Mouse (Mus musculus): ENCODE data around the gene Adgrd1.

GRCm38 (mm10) chr5:129164091-129164490 is 67.5 kb downstream of the Adgrd1 start:
- no peak for TF ChIP-seq CTCF (IDR thresholded peaks at IDR 0.05; ENCODE audit: borderline replicate concordance, control insufficient read depth, extremely low read depth, insufficient read depth, low read length, poor library complexity)
- no peak for TF ChIP-seq POLR2A (IDR thresholded peaks at IDR 0.05; ENCODE audit: control insufficient read depth, extremely low read depth, insufficient read depth, low read length, poor library complexity)
